Mouse (Mus musculus): ENCODE results near the gene Tk1.
"Not testable (repeated sequence)": the region's sequence is repeated elsewhere in the genome, so short reads cannot be mapped to it uniquely, and the experiment has no call there.

Tk1 gene

GRCm38 (mm10) chr11:117790703-117791440, 35.0 kb downstream of the Tk1 start:
- DNase-seq (ENCODE audit: low spot score in 2 of 2): no peak

GRCm38 (mm10) chr11:117790286-117790685, 35.6 kb downstream of the Tk1 start:
- DNase-seq (ENCODE audit: low spot score in 2 of 2): peak in 1 of 2 experiments; percentile 58

- not testable (repeated sequence) for DNase-seq (ENCODE audit: low spot score in 2 of 2)
These were observed 37.4 kb downstream of the Tk1 start for GRCm38 (mm10) chr11:117788481-117788880.

GRCm38 (mm10) chr11:117786294-117786693, 39.6 kb downstream of the Tk1 start:
- peak in 1 of 2 experiments; percentile 36 for DNase-seq (ENCODE audit: low spot score in 2 of 2)

- DNase-seq (ENCODE audit: low spot score in 2 of 2): no peak
These were observed 42.1 kb downstream of the Tk1 start for GRCm38 (mm10) chr11:117783683-117784309.

GRCm38 (mm10) chr11:117783089-117783488, 42.8 kb downstream of the Tk1 start:
- DNase-seq (ENCODE audit: low spot score in 2 of 2): peak in 1 of 2 experiments; percentile 53

GRCm38 (mm10) chr11:117782705-117783034, 43.2 kb downstream of the Tk1 start:
- DNase-seq (ENCODE audit: low spot score in 2 of 2): no peak

- no peak for DNase-seq (ENCODE audit: low spot score in 2 of 2)
These were observed 43.7 kb downstream of the Tk1 start, which contains the start of the genes Tmc8 and Tmc6 for GRCm38 (mm10) chr11:117781993-117782704. Tmc8 (plus strand) TSS chr11:117782076. Tmc6 (minus strand) TSS chr11:117782198.

GRCm38 (mm10) chr11:117781199-117781821, 44.6 kb downstream of the Tk1 start:
- DNase-seq (ENCODE audit: low spot score in 2 of 2): no peak

GRCm38 (mm10) chr11:117780582-117781111, 45.2 kb downstream of the Tk1 start:
- DNase-seq (ENCODE audit: low spot score in 2 of 2): no peak

GRCm38 (mm10) chr11:117780199-117780515, 45.7 kb downstream of the Tk1 start:
- no peak for DNase-seq (ENCODE audit: low spot score in 2 of 2)

GRCm38 (mm10) chr11:117779434-117780198, 46.3 kb downstream of the Tk1 start:
- DNase-seq (ENCODE audit: low spot score in 2 of 2): no peak

- DNase-seq (ENCODE audit: low spot score in 2 of 2): no peak
These were observed 47.0 kb downstream of the Tk1 start for GRCm38 (mm10) chr11:117778851-117779433.

- no peak for DNase-seq (ENCODE audit: low spot score in 2 of 2)
These were observed 47.9 kb downstream of the Tk1 start for GRCm38 (mm10) chr11:117778031-117778430.

GRCm38 (mm10) chr11:117777111-117777510, 48.8 kb downstream of the Tk1 start:
- DNase-seq (ENCODE audit: low spot score in 2 of 2): no peak

GRCm38 (mm10) chr11:117776085-117776792, 49.7 kb downstream of the Tk1 start:
- no peak for DNase-seq (ENCODE audit: low spot score in 2 of 2)

- DNase-seq (ENCODE audit: low spot score in 2 of 2): no peak
These were observed 50.4 kb downstream of the Tk1 start for GRCm38 (mm10) chr11:117775540-117775939.

- DNase-seq (ENCODE audit: low spot score in 2 of 2): no peak
These were observed 51.0 kb downstream of the Tk1 start for GRCm38 (mm10) chr11:117774925-117775324.

- no peak for DNase-seq (ENCODE audit: low spot score in 2 of 2)
These were observed 53.5 kb downstream of the Tk1 start for GRCm38 (mm10) chr11:117772352-117772751.

GRCm38 (mm10) chr11:117770407-117770806, 55.5 kb downstream of the Tk1 start:
- DNase-seq (ENCODE audit: low spot score in 2 of 2): no peak
